Mouse (Mus musculus) gastrocnemius, adult 18-20 months (tissue): ENCODE data around the gene Krt36. TPM values are rescaled to one million over a fixed set of nuclear protein-coding genes. Genes with fewer than 3 reads are reported as not detected.

Source experiments
- DNase-seq: peaks from one replicate; pipeline ENCODE4 v3.0.0; 2021; ENCODE audit warnings: low spot score
- total RNA-seq, 2 experiments: library from RNA; stranded (reverse); gene quantifications; 2 replicates each; pipeline ENCODE4 v1.2.3; 2021

Krt36 gene
- total RNA-seq, 2 experiments from 2014 or later = not detected

GRCm38 (mm10) chr11:100088378-100089025, 16.9 kb downstream of the Krt36 start:
- DNase-seq = no peak

- no peak for DNase-seq
These were observed 17.6 kb downstream of the Krt36 start, which contains the start of gene Krt32 for GRCm38 (mm10) chr11:100087861-100088260. Gene Krt32 (minus strand): TSS chr11:100088226.

GRCm38 (mm10) chr11:100073873-100074272, 31.6 kb downstream of the Krt36 start:
- DNase-seq = peak; percentile 5

GRCm38 (mm10) chr11:100067293-100068036, 38.0 kb downstream of the Krt36 start:
- DNase-seq = no peak

- no peak for DNase-seq
These were observed 39.0 kb downstream of the Krt36 start for GRCm38 (mm10) chr11:100066236-100067010.

GRCm38 (mm10) chr11:100058875-100059274, 46.6 kb downstream of the Krt36 start:
- DNase-seq = no peak

GRCm38 (mm10) chr11:100055686-100056655, 49.5 kb downstream of the Krt36 start:
- DNase-seq = no peak

Other genes starting within 250 kb of the Krt36 start
- not detected for gene Gm11568, start 247.7 kb downstream of the Krt36 start, total RNA-seq
- not detected for gene Gm11559, start 241.2 kb downstream of the Krt36 start, total RNA-seq
- gene Krtap9-1, start 232.2 kb downstream of the Krt36 start, total RNA-seq = not detected
- gene Gm11567, start 226.4 kb downstream of the Krt36 start, total RNA-seq = not detected
- not detected for gene Krtap31-1, start 197.7 kb downstream of the Krt36 start, total RNA-seq
- not detected for gene Gm11565, start 190.9 kb downstream of the Krt36 start, total RNA-seq
- not detected for gene Krtap31-2, start 169.3 kb downstream of the Krt36 start, total RNA-seq
- not detected for gene Krtap9-5, start 157.2 kb downstream of the Krt36 start, total RNA-seq
- not detected for gene Krtap29-1, start 126.6 kb downstream of the Krt36 start, total RNA-seq
- not detected for gene Krtap16-1, start 119.0 kb downstream of the Krt36 start, total RNA-seq
- gene Krtap17-1, start 111.6 kb downstream of the Krt36 start, total RNA-seq = not detected
- under 1 TPM in 1 of 2 experiments, not detected in 1; 0.21 TPM for gene Krt33a, start 89.4 kb downstream of the Krt36 start, total RNA-seq
- gene Krt33b, start 75.8 kb downstream of the Krt36 start, total RNA-seq = not detected
- gene Krt34, start 64.1 kb downstream of the Krt36 start, total RNA-seq = under 1 TPM in 1 of 2 experiments, not detected in 1; 0.25 TPM
- gene Krt31, start 55.1 kb downstream of the Krt36 start, total RNA-seq = not detected
- not detected for gene Krt32, start 17.4 kb downstream of the Krt36 start, total RNA-seq
- not detected for gene Krt35, start 9.4 kb downstream of the Krt36 start, total RNA-seq
- not detected for gene Krt13, start 15.9 kb upstream of the Krt36 start, total RNA-seq
- not detected for gene Krt15, start 30.3 kb upstream of the Krt36 start, total RNA-seq
- under 1 TPM; 0.37 to 0.57 TPM for gene Krt19, start 43.0 kb upstream of the Krt36 start, total RNA-seq
- not detected for gene Krt9, start 87.6 kb upstream of the Krt36 start, total RNA-seq
- gene Krt14, start 101.9 kb upstream of the Krt36 start, total RNA-seq = not detected
- not detected for gene Krt16, start 143.3 kb upstream of the Krt36 start, total RNA-seq
- under 1 TPM in 1 of 2 experiments, not detected in 1; 0.14 TPM for gene Krt17, start 155.4 kb upstream of the Krt36 start, total RNA-seq
- gene Krt42, start 164.2 kb upstream of the Krt36 start, total RNA-seq = not detected
- gene Eif1, start 214.3 kb upstream of the Krt36 start, total RNA-seq = 1,000 to 10,000 TPM; 1,490 to 1,592 TPM
- gene Gast, start 228.8 kb upstream of the Krt36 start, total RNA-seq = not detected